Mouse (Mus musculus): Measurements from ENCODE around the gene Csf2.
"Not testable (repeated sequence)": the region's sequence is repeated elsewhere in the genome, so short reads cannot be mapped to it uniquely, and the experiment has no call there.

Gene Csf2

GRCm38 (mm10) chr11:54248940-54249717 is at the start of gene Csf2:
Csf2 (minus strand) TSS chr11:54249667.
- no peak for DNase-seq (ENCODE audit: low spot score)

GRCm38 (mm10) chr11:54298777-54299176 is 49.3 kb upstream of the Csf2 start:
- no peak for DNase-seq (ENCODE audit: low spot score)

- DNase-seq (ENCODE audit: low spot score) = not testable (repeated sequence)
These were observed 48.0 kb upstream of the Csf2 start for GRCm38 (mm10) chr11:54297471-54297870.

GRCm38 (mm10) chr11:54296734-54297133 is 47.3 kb upstream of the Csf2 start:
- DNase-seq (ENCODE audit: low spot score) = no peak

- DNase-seq (ENCODE audit: low spot score) = no peak
These were observed 46.5 kb upstream of the Csf2 start for GRCm38 (mm10) chr11:54295971-54296370.

GRCm38 (mm10) chr11:54293980-54294807 is 44.7 kb upstream of the Csf2 start:
- DNase-seq (ENCODE audit: low spot score) = no peak

- no peak for DNase-seq (ENCODE audit: low spot score)
These were observed 42.7 kb upstream of the Csf2 start for GRCm38 (mm10) chr11:54292163-54292562.

GRCm38 (mm10) chr11:54287821-54288453 is 38.5 kb upstream of the Csf2 start:
- no peak for DNase-seq (ENCODE audit: low spot score)

GRCm38 (mm10) chr11:54271437-54271949 is 22.0 kb upstream of the Csf2 start:
- DNase-seq (ENCODE audit: low spot score) = no peak

GRCm38 (mm10) chr11:54269191-54269896 is 19.9 kb upstream of the Csf2 start:
- DNase-seq (ENCODE audit: low spot score) = peak; percentile 3

GRCm38 (mm10) chr11:54267177-54267576 is 17.7 kb upstream of the Csf2 start, which contains the start of gene Il3:
Il3 (minus strand) TSS chr11:54267277.
- DNase-seq (ENCODE audit: low spot score) = no peak

GRCm38 (mm10) chr11:54264542-54264941 is 15.1 kb upstream of the Csf2 start:
- DNase-seq (ENCODE audit: low spot score) = peak; percentile 15

- DNase-seq (ENCODE audit: low spot score) = no peak
These were observed 14.1 kb upstream of the Csf2 start for GRCm38 (mm10) chr11:54263405-54264031.

GRCm38 (mm10) chr11:54256624-54257376 is 7.3 kb upstream of the Csf2 start:
- DNase-seq (ENCODE audit: low spot score) = peak; percentile 51

- no peak for DNase-seq (ENCODE audit: low spot score)
These were observed 4.6 kb upstream of the Csf2 start for GRCm38 (mm10) chr11:54254114-54254513.

GRCm38 (mm10) chr11:54250575-54250974 is 1.1 kb upstream of the Csf2 start:
- no peak for DNase-seq (ENCODE audit: low spot score)

- DNase-seq (ENCODE audit: low spot score) = no peak
These were observed 281 bp upstream of the Csf2 start for GRCm38 (mm10) chr11:54249748-54250147.

- no peak for DNase-seq (ENCODE audit: low spot score)
These were observed 2.1 kb downstream of the Csf2 start for GRCm38 (mm10) chr11:54247251-54247950.

GRCm38 (mm10) chr11:54244465-54244864 is 5.0 kb downstream of the Csf2 start:
- DNase-seq (ENCODE audit: low spot score) = no peak

GRCm38 (mm10) chr11:54242494-54242893 is 7.0 kb downstream of the Csf2 start:
- DNase-seq (ENCODE audit: low spot score) = no peak

Data from left cerebral cortex, adult 11 months (tissue).